Mouse (Mus musculus): ENCODE data around the gene Acsl1. TPM values are rescaled to one million over a fixed set of nuclear protein-coding genes. Genes with fewer than 3 reads are reported as not detected.

The Acsl1 gene
- polyA plus RNA-seq, 1 experiment = 23.2 TPM

DNA sequence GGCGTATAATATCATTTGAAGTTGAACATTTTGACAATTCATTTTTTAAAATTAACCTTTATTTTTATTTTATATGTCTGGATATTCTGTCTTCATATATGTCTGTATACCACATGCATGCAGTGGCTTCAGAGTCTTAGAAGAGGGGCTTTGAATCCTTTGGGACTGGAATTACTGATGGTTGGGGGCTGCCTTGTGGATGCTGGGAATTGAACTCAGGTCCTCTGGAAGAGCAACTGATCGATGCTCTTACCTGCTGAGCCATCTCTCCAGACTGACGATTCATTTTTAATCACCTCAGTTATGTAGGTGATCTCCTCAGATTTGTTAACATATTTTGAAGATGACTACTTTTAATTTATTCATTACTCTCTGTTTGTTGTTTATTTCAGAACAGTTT, 3.3 kb downstream of the Acsl1 start:
- no peak overlapping the region for H3K4me3 ChIP-seq (ENCODE audit: insufficient read depth, low read length)
- H3K4me1 ChIP-seq (ENCODE audit: control insufficient read depth, insufficient read depth, low read length) = peaks cover 17% of the 10 kb centered on the region
- no peak overlapping the region for H3K27ac ChIP-seq (ENCODE audit: insufficient read depth, low read depth, low read length)
- TF ChIP-seq POLR2A (IDR thresholded peaks at IDR 0.05; ENCODE audit: borderline replicate concordance, low read depth, low read length) = no peak
- no peak for TF ChIP-seq CTCF (IDR thresholded peaks at IDR 0.05; ENCODE audit: low read depth, low read length)

DNA sequence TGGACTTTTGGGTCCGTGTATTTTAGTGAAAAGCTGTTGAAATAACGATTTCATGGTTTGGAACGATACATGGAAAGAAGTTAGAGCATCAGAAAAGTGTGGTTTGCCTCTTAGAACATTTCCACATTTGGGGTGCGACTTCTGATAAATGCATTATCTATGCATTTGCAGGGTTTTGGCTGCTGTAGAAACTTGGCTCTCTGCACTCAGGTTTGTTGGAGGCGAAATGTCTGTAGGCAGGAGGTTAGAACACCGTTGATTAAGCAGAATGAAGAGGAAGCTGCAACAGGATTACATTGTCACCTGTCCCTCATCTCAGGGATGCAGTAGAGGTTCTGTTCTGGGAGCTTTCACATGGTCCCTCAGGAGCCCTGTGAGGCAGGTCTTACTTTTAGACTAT, 3.8 kb downstream of the Acsl1 start:
- Histone ChIP-seq H3K27ac (ENCODE audit: insufficient read depth, low read depth, low read length) (no peak overlapping the region), H3K4me1 (ENCODE audit: control insufficient read depth, insufficient read depth, low read length) (peaks cover 15% of the 10 kb centered on the region), H3K4me3 (ENCODE audit: insufficient read depth, low read length) (no peak overlapping the region)
- TF ChIP-seq CTCF (IDR thresholded peaks at IDR 0.05; ENCODE audit: low read depth, low read length) (no peak), POLR2A (IDR thresholded peaks at IDR 0.05; ENCODE audit: borderline replicate concordance, low read depth, low read length) (no peak)

DNA sequence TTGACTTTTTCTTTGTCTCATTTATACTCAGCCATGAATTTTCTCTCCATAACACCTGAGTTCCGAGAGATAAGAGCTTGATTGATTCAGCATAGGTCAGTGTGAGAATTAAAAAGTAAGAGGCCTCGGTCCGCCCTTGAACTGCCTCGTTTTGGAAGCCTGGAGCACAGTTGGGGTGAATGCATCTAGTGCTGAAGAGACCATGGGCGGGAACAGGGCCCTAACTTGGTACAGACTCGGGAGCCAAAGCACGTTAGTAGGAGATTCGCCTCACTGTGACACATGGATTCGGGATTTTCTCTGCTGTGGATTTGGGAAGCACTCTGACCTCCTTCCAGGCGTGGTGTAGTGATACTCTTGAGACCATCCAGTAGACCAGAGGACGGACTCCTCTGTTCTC, 4.6 kb downstream of the Acsl1 start:
- TF ChIP-seq CTCF (IDR thresholded peaks at IDR 0.05; ENCODE audit: low read depth, low read length) = no peak
- TF ChIP-seq POLR2A (IDR thresholded peaks at IDR 0.05; ENCODE audit: borderline replicate concordance, low read depth, low read length) = no peak
- peaks cover 16% of the 10 kb centered on the region for H3K4me1 ChIP-seq (ENCODE audit: control insufficient read depth, insufficient read depth, low read length)
- H3K4me3 ChIP-seq (ENCODE audit: insufficient read depth, low read length) = no peak overlapping the region
- H3K27ac ChIP-seq (ENCODE audit: insufficient read depth, low read depth, low read length) = no peak overlapping the region

DNA sequence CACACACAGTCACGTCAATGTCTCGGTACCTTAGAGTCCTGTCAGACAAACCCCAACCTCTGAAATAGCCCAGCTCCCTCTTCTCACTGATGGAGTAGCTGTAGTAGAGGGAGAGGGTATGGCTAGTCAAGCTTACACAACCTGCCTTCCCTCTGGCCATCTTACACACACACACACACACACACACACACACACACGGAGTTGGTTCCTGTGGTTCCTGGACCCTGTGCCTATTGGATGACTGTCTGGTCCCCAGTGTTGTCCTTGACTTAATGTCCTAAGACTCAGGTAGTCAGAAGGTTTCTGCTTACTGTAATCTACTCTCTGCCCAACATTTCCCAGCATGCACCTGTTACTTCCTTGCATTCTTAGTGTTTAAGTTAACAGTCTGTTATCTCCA, 5.1 kb downstream of the Acsl1 start:
- no peak overlapping the region for H3K27ac ChIP-seq (ENCODE audit: insufficient read depth, low read depth, low read length)
- H3K4me1 ChIP-seq (ENCODE audit: control insufficient read depth, insufficient read depth, low read length) = peaks cover 16% of the 10 kb centered on the region
- TF ChIP-seq POLR2A (IDR thresholded peaks at IDR 0.05; ENCODE audit: borderline replicate concordance, low read depth, low read length) (no peak), CTCF (IDR thresholded peaks at IDR 0.05; ENCODE audit: low read depth, low read length) (no peak)
- H3K4me3 ChIP-seq (ENCODE audit: insufficient read depth, low read length) = no peak overlapping the region

DNA sequence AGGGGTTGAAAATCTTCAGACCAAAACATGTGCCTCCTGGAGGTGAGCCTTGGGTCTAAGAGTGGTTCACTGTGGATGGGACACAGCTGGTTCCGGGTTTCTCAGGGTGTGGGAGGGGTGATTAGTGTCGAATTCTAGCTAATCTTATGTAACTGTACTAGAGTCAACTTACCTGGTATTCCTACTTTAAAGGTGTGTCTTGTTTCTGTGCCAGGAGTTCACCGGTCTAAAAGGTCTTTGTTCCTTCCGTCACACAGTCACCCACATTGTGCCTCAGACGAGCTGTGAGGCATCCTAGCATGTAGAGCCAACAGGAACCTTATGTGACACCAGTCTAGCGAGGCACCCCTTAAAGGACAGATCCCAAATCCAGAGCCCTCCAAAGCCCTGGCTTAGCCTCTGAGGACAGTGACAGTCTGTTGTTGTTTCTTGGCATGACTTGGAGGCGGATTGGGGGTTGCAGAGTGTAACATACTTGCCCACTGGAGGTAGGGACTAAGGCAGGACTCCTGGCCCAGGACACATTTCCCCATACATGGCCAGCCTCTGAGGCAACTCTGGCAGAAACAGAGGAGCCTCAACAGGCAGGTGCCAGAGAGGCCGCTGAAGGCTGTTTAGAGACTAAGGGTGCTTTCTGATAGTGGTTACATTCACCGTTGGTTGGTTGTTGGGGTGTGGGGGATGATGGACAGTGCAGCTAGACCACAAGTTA, 7.1 kb downstream of the Acsl1 start:
- H3K4me3 ChIP-seq (ENCODE audit: insufficient read depth, low read length) = no peak overlapping the region
- TF ChIP-seq CTCF (IDR thresholded peaks at IDR 0.05; ENCODE audit: low read depth, low read length) (no peak), POLR2A (IDR thresholded peaks at IDR 0.05; ENCODE audit: borderline replicate concordance, low read depth, low read length) (no peak)
- no peak overlapping the region for H3K27ac ChIP-seq (ENCODE audit: insufficient read depth, low read depth, low read length)
- peaks cover 13% of the 10 kb centered on the region for H3K4me1 ChIP-seq (ENCODE audit: control insufficient read depth, insufficient read depth, low read length)

DNA sequence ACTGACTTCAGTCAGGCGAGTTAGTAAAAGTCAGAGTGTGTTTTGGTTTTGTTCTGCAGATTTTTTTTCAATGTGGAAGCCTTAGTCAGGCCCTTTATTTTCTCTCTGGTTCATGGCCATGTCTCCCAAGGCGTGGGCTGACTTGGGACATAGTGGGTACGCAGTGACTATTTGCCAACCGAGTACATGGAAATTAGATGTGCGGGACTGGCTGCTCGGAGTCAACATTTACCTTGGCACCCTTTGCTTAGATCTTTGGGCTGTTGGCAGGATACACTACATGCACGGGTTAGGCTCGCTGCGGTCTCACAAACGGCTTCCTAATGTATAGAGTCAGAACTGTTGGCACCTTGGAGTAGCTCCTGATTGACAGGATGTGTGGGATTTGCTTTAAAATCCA, 7.9 kb downstream of the Acsl1 start:
- no peak for TF ChIP-seq POLR2A (IDR thresholded peaks at IDR 0.05; ENCODE audit: borderline replicate concordance, low read depth, low read length)
- Histone ChIP-seq H3K4me3 (ENCODE audit: insufficient read depth, low read length) (no peak overlapping the region), H3K27ac (ENCODE audit: insufficient read depth, low read depth, low read length) (no peak overlapping the region), H3K4me1 (ENCODE audit: control insufficient read depth, insufficient read depth, low read length) (peaks cover 8% of the 10 kb centered on the region)

DNA sequence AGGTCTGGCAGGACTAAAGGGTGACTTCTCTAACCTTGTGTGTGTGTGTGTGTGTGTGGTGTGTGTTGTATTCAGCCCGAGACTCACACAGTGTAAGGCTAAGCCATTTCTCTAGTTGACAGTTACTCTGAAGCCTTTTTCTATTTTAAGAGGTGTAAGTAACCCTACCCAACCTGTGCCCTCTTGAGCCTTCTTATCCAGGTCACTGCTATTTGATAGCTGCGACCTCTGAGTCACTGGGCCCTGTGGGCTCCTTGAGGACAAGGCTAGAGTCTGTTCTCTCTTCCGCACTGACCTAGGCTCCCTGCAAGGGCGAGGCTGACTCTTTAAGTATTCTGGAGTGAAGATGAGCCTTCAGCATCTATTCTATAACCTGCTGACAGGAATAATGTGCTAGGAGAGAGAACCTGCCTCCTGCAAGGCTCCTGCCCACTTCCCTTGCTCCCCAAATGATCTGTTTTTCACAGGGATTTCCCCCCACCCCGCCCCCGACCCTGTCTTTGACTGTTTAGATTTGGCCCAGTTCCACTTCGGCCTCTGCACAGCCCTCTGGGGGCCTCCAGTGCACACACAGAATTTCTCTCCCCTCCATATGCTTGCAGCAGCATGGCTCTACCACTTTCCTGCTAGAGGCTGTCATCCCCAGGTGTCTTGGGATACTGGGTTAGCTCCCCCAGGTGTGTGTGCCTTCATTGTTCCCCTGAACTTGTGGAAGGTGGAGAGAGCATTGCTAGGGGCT, 9.1 kb downstream of the Acsl1 start:
- Histone ChIP-seq H3K4me1 (ENCODE audit: control insufficient read depth, insufficient read depth, low read length) (peaks cover 15% of the 10 kb centered on the region), H3K27ac (ENCODE audit: insufficient read depth, low read depth, low read length) (no peak overlapping the region), H3K4me3 (ENCODE audit: insufficient read depth, low read length) (no peak overlapping the region)
- TF ChIP-seq CTCF (IDR thresholded peaks at IDR 0.05; ENCODE audit: low read depth, low read length) = no peak
- TF ChIP-seq POLR2A (IDR thresholded peaks at IDR 0.05; ENCODE audit: borderline replicate concordance, low read depth, low read length) = no peak

DNA sequence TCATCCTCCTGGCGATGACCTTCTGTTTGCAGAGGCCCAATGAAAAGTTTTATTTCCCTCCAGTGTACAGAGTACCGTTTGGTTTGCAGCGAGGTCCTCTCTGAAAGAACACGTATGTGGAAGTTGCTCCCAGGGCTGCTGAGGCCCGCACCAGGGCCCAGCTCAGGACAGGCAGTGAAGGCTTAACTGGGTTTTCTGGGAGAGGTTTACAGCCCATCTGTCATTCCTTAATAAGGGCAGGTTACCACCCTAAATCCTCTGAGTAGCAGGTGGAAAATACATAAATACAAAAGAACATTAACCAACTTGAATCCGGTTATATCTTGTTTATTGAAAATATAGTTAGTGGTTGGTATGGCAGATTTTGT, 9.7 kb downstream of the Acsl1 start:
- no peak for TF ChIP-seq POLR2A (IDR thresholded peaks at IDR 0.05; ENCODE audit: borderline replicate concordance, low read depth, low read length)
- no peak for TF ChIP-seq CTCF (IDR thresholded peaks at IDR 0.05; ENCODE audit: low read depth, low read length)
- peaks cover 16% of the 10 kb centered on the region for H3K4me1 ChIP-seq (ENCODE audit: control insufficient read depth, insufficient read depth, low read length)
- no peak overlapping the region for H3K4me3 ChIP-seq (ENCODE audit: insufficient read depth, low read length)
- H3K27ac ChIP-seq (ENCODE audit: insufficient read depth, low read depth, low read length) = no peak overlapping the region

DNA sequence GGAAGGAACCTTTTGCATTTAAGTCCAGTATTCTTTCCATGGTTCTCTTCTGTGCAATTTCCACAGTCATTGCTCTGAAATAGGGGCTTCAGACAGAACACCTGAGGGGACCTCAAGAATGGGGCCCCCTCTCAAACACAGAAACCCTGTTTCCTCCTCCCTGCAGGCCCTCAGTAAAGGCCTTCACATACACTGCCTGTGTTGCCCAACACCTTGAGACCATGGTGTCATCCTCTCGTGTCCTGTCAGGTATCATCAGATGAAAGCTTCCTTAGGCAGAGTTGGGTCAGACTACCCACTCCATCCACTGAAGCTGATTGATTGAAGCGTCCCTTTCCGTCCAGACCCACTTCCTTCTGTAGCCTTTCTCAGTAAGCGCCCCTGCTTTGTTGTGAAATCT, 11.9 kb downstream of the Acsl1 start:
- TF ChIP-seq POLR2A (IDR thresholded peaks at IDR 0.05; ENCODE audit: borderline replicate concordance, low read depth, low read length) (no peak), CTCF (IDR thresholded peaks at IDR 0.05; ENCODE audit: low read depth, low read length) (no peak)
- Histone ChIP-seq H3K27ac (ENCODE audit: insufficient read depth, low read depth, low read length) (no peak overlapping the region), H3K4me3 (ENCODE audit: insufficient read depth, low read length) (no peak overlapping the region), H3K4me1 (ENCODE audit: control insufficient read depth, insufficient read depth, low read length) (peaks cover 19% of the 10 kb centered on the region)

DNA sequence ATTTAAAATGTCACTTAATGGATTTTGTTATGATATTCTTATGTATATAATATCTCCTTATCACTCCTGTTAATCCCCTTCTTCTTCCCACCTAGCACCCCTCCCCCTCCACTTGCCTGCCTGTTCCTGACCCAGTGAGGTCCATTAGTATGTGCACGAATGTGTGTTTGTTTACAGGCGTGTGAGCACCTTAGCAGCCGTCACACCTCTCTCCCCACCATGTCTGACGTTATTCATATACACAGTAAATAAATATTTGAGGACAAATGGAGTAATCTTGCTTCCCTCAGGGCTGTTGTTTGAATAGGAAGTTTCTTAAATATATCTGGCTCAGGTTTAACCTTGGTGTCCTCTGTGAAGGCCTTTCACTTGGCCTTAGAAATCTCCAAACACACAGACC, 12.4 kb downstream of the Acsl1 start:
- TF ChIP-seq POLR2A (IDR thresholded peaks at IDR 0.05; ENCODE audit: borderline replicate concordance, low read depth, low read length) (no peak), CTCF (IDR thresholded peaks at IDR 0.05; ENCODE audit: low read depth, low read length) (no peak)
- Histone ChIP-seq H3K27ac (ENCODE audit: insufficient read depth, low read depth, low read length) (no peak overlapping the region), H3K4me3 (ENCODE audit: insufficient read depth, low read length) (no peak overlapping the region), H3K4me1 (ENCODE audit: control insufficient read depth, insufficient read depth, low read length) (peaks cover 23% of the 10 kb centered on the region)

Measured in bone marrow macrophage, adult 2 months (primary cell).